Mouse (Mus musculus) layer of hippocampus, adult 11-12 months (tissue): ENCODE data around the gene Vmn1r7.
"Not testable (repeated sequence)": the region's sequence is repeated elsewhere in the genome, so short reads cannot be mapped to it uniquely, and the experiment has no call there.

Experiments
- DNase-seq: peaks from one replicate; pipeline ENCODE4 v3.0.0; 2022; ENCODE audit warnings: low spot score

The Vmn1r7 gene

DNA sequence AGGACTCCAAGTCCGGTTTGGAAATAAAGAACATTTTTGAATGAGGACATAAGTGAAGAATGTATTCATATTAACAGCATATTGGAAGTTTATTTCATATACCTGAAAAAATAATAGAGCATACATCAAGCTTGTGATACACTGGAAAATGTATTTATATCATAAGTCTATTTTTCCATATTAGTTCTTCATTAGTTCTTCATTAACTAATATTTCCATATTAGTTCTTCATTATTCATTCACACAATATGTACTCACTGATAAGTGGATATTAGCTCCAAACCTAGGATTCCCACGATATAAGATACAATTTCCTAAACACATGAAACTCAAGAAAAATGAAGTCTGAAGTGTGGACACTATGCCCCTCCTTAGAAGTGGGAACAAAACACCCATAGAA is at the start of gene Vmn1r7:
Gene Vmn1r7 (minus strand): TSS at position 101 of the 400 bp plus-strand sequence.
- DNase-seq, result not testable (repeated sequence)

DNA sequence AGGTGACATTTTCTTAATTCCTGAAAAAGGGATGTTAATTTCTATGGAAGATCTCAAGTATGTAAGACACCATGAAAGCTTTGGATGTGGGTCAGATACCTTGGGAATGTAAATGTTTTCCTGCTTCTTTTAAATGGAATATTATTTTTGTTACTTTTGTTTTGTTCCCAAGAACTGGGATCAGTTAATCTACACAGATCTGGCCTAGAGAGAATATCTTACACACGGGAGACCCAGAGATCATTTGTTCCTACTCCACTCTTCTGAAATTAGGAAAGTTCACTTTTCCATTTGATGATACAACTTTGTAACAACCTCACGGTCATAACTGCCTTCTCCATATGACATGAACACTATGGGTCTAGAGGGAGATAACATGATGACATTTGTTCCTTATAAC is 41.4 kb upstream of the Vmn1r7 start, which contains the start of gene Vmn1r9:
Gene Vmn1r9 (plus strand): TSS at position 301 of the 400 bp plus-strand sequence.
- DNase-seq, result no peak

DNA sequence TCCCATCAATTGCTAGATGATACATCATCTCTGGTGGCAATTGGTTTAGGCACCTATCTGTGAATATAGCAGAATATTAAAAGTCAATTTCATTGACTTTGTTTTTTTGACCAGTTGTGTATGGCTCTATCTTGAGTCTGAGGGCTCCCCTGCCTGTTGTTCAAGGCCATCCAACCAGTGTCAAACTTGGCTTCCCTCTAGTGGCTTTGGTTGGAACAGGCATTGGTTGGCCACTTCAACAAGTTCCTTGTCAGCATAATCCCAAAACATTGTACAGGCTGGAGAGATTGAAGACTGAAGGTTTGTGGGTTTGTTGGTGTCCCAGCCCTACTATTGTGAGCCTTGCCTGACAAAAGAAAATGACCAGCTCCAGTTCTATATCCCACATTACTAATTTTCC is 38.6 kb upstream of the Vmn1r7 start:
- no peak for DNase-seq

DNA sequence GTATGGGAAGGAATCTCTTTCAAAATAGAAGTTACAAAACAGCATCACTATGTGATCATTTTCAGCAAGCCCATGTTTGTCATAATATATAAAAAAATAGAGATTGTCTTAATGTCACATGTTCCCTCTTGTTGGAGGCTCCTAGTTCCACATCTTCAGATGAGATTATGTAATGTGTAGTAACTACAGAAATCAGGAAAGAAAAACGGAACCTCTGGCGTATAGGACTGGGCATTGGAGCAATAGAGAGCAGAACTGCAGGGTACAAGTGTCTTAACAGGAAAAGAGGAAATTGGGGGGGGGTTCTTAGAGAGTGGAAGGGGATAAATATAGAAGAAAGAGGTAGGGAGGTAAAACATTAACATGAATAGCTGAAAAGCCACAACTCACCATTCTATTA is 9.6 kb upstream of the Vmn1r7 start:
- no peak for DNase-seq

DNA sequence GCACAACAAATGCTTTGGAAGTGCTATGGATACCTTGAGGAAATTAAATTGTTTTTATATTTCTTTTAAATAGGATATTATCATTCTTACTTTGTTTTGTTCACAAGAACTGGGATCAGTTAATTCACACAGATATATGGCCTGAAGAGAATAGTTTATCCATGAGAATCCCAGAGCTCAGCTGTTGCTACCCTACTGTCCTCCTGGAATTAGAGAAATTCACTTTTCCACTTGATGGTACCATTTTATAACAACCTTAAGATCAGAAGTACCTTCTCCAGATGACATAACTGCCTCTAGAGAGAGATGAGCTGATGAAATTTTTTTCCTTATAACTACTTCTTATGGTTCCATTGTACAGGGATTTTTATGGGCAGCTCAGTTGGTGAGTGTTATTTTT is 6.9 kb upstream of the Vmn1r7 start, which contains the start of gene Vmn1r8:
Gene Vmn1r8 (plus strand): TSS at position 301 of the 400 bp plus-strand sequence.
- no peak for DNase-seq

DNA sequence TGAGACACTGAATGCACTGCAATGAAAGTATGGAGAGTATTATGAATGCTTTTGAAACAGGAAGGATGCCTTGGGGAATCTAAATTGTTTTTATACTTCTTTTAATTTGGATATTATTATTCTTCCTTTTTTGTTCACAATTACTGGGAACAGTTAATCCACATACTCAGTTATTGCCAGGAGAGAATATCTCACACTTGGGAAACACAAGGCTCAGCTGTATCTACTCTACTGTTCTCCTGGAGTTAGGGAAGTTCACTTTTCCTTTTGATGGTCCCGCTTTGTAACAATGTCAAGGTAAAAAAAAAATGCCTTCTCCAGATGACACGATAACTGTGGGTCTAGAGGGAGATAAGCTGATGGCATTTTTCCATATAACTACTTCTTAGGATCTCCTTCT is 28.2 kb downstream of the Vmn1r7 start, which contains the start of gene Vmn1r6:
Gene Vmn1r6 (plus strand): TSS at position 301 of the 400 bp plus-strand sequence.
- DNase-seq, result no peak
